Mouse (Mus musculus): ENCODE data around the gene Arhgap21. TPM values are rescaled to one million over a fixed set of nuclear protein-coding genes. Genes with fewer than 3 reads are reported as not detected.

Arhgap21 gene
- 100 to 1,000 TPM; 210 to 310 TPM for total RNA-seq (2021)

GRCm38 (mm10) chr2:20968441-20969200, at the start of gene Arhgap21:
TSS of gene Arhgap21 (minus strand) at chr2:20968881.
- peak; percentile 76 for DNase-seq (ENCODE audit: low spot score in 2 of 2)
- intact Hi-C loops (cut with DNase I): loop anchor here (2.0 to 5.0 kb wide), 4 partner anchors 66 to 219 kb away; no protein-coding TSS in a partner anchor

GRCm38 (mm10) chr2:21016589-21016988, 47.9 kb upstream of the Arhgap21 start:
- intact Hi-C loops (cut with DNase I): no loop called here
- DNase-seq (ENCODE audit: low spot score in 2 of 2): no peak

GRCm38 (mm10) chr2:21010806-21011397, 42.2 kb upstream of the Arhgap21 start:
- no peak for DNase-seq (ENCODE audit: low spot score in 2 of 2)
- intact Hi-C loops (cut with DNase I): no loop called here

- DNase-seq (ENCODE audit: low spot score in 2 of 2): no peak
- intact Hi-C loops (cut with DNase I): no loop called here
Observed at GRCm38 (mm10) chr2:21010219-21010618, 41.5 kb upstream of the Arhgap21 start.

- intact Hi-C loops (cut with DNase I): no loop called here
Observed at GRCm38 (mm10) chr2:21009258-21010140, 40.8 kb upstream of the Arhgap21 start.

GRCm38 (mm10) chr2:21002538-21002937, 33.9 kb upstream of the Arhgap21 start:
- intact Hi-C loops (cut with DNase I): no loop called here

More at GRCm38 (mm10) chr2:21009258-21010140, 40.8 kb upstream of the Arhgap21 start:
- no peak for DNase-seq (ENCODE audit: low spot score in 2 of 2)

GRCm38 (mm10) chr2:21001156-21001555, 32.5 kb upstream of the Arhgap21 start:
- DNase-seq (ENCODE audit: low spot score in 2 of 2): no peak
- intact Hi-C loops (cut with DNase I): no loop called here

More at GRCm38 (mm10) chr2:21002538-21002937, 33.9 kb upstream of the Arhgap21 start:
- peak in 1 of 2 experiments; percentile 32 for DNase-seq (ENCODE audit: low spot score in 2 of 2)

GRCm38 (mm10) chr2:20995547-20995946, 26.9 kb upstream of the Arhgap21 start:
- intact Hi-C loops (cut with DNase I): no loop called here
- no peak for DNase-seq (ENCODE audit: low spot score in 2 of 2)

- intact Hi-C loops (cut with DNase I): no loop called here
- DNase-seq (ENCODE audit: low spot score in 2 of 2): no peak
Observed at GRCm38 (mm10) chr2:20991508-20991907, 22.8 kb upstream of the Arhgap21 start.

- no peak for DNase-seq (ENCODE audit: low spot score in 2 of 2)
- intact Hi-C loops (cut with DNase I): no loop called here
Observed at GRCm38 (mm10) chr2:20990907-20991306, 22.2 kb upstream of the Arhgap21 start.

GRCm38 (mm10) chr2:20990056-20990455, 21.4 kb upstream of the Arhgap21 start:
- intact Hi-C loops (cut with DNase I): no loop called here
- DNase-seq (ENCODE audit: low spot score in 2 of 2): no peak

GRCm38 (mm10) chr2:20987822-20988221, 19.1 kb upstream of the Arhgap21 start:
- no peak for DNase-seq (ENCODE audit: low spot score in 2 of 2)
- intact Hi-C loops (cut with DNase I): no loop called here

- DNase-seq (ENCODE audit: low spot score in 2 of 2): no peak
- intact Hi-C loops (cut with DNase I): no loop called here
Observed at GRCm38 (mm10) chr2:20978726-20979125, 10.0 kb upstream of the Arhgap21 start.

GRCm38 (mm10) chr2:20977051-20977450, 8.4 kb upstream of the Arhgap21 start:
- no peak for DNase-seq (ENCODE audit: low spot score in 2 of 2)
- intact Hi-C loops (cut with DNase I): no loop called here

- intact Hi-C loops (cut with DNase I): loop anchor here (1.0 kb wide), 1 partner anchor 80 kb away; no protein-coding TSS in a partner anchor
Observed at GRCm38 (mm10) chr2:20973513-20973912, 4.8 kb upstream of the Arhgap21 start.

GRCm38 (mm10) chr2:20972180-20972579, 3.5 kb upstream of the Arhgap21 start:
- DNase-seq (ENCODE audit: low spot score in 2 of 2): no peak
- intact Hi-C loops (cut with DNase I): no loop called here

More at GRCm38 (mm10) chr2:20973513-20973912, 4.8 kb upstream of the Arhgap21 start:
- DNase-seq (ENCODE audit: low spot score in 2 of 2): peak; percentile 59 to 62

- intact Hi-C loops (cut with DNase I): no loop called here
- DNase-seq (ENCODE audit: low spot score in 2 of 2): no peak
Observed at GRCm38 (mm10) chr2:20971628-20972027, 2.9 kb upstream of the Arhgap21 start.

- peak; percentile 96 for DNase-seq (ENCODE audit: low spot score in 2 of 2)
- intact Hi-C loops (cut with DNase I): loop anchor here (2.0 to 5.0 kb wide), 4 partner anchors 67 to 218 kb away; no protein-coding TSS in a partner anchor
Observed at GRCm38 (mm10) chr2:20969201-20970200, 820 bp upstream of the Arhgap21 start.

Data from left cerebral cortex, postnatal 36 days (tissue).